Mouse (Mus musculus) inflammation-experienced regulatory T-cells, adult 6 months (primary cell): Measurements from ENCODE around the gene Scrn3. TPM values are rescaled to one million over a fixed set of nuclear protein-coding genes. Genes with fewer than 3 reads are reported as not detected.
A peak's percentile ranks its signal among the peaks of the same experiment; 100 is the strongest.

ENCODE experiments used
- ATAC-seq: one replicate; pipeline ENCODE4 v1.8.0; 2017
- polyA plus RNA-seq, 3 experiments: library from polyadenylated mRNA; unstranded; fragments of 100-300 nt; shearing (Covaris generic); gene quantifications; one replicate each; pipeline ENCODE4 v1.2.1; 2017

The Scrn3 gene
- 10 to 100 TPM in 2 of 3 experiments, 1 to 10 TPM in 1; 8.8 to 13.5 (median 12.5) TPM for polyA plus RNA-seq

DNA sequence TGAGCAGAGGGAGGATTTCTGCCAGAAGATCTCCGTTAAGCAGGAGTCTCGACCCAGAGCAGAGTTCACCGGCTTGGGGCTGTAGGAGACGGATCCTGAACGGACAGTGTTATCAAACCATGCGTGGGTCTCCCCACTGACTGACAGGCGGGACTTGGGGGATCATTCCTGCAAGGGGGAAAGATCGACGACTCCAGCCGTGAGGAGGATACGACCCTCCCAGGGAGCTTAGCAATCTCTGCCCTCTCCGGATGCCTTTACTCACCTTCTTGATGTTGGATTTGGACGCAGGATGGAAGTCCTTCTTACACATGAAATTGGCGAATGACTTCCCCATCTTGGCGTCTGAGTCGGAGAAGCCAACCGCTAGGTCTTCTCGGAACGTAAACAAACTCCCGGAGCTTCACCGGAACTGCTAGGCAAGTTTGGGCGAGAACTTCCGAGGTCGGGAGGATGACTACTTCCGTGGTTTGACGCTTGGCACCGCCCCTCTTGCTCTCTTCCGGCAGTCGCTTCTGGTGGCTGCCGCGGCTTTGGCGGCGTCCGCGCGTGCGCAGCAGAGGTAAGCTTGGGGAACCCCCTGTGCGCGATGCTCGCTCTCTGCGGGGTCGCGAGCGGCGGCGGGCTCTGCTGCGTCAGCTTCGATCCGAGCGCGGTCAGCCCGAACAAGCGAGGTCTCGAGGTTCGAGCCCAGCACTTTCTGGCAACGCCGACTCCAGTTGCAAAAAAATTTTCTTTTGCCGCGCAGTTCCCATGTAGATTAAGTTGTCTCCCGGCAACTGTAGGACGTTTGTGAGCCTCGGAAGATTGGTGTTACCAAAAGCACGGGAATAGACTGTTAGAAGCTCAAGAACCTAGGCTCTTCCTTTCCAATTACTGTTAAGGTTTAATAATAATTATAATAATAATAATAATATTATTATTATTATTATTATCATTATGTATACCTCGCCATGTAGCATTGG lies at the start of gene Scrn3, which contains the start of gene Cir1:
Scrn3 (plus strand) TSS at position 450 of the 965 bp plus-strand sequence.
Cir1 (minus strand) TSS at position 550 of the 965 bp plus-strand sequence.
- ATAC-seq = peak; percentile 97

DNA sequence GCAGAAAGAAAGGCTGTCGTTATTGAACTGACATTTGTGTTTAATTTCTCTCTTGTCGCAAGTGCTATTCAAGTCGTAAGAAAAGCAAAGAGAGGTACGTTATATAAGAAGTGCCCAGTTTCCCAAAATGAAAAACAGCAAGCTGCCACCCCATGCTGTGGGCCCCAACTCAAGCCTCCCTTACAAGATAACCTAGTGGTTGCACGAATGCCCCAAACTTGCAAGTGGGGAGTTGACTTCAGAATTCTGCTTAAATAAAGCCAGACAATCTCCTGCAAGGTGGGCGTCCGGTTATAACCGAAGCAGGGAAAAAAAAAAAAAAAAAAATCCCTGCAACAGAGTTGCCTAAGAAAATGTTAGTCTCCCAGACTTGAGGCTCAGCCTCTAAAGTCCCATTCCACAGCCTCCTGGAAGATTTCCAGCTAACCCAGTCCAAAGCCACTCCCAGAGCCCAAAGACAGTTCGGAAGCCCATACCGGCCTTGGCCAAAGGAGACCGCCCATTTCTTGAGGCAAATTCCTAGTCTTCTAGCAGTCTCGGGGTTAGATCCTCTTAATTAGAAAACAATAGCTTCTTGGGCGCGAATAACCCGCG lies 49.1 kb upstream of the Scrn3 start:
- no peak for ATAC-seq

GRCm38 (mm10) chr2:73263794-73264610 lies 48.4 kb upstream of the Scrn3 start:
- ATAC-seq = peak; percentile 38

- no peak for ATAC-seq
Observed at GRCm38 (mm10) chr2:73264611-73265195, 47.7 kb upstream of the Scrn3 start.

- ATAC-seq = no peak
Observed at GRCm38 (mm10) chr2:73266011-73266410, 46.4 kb upstream of the Scrn3 start.

DNA sequence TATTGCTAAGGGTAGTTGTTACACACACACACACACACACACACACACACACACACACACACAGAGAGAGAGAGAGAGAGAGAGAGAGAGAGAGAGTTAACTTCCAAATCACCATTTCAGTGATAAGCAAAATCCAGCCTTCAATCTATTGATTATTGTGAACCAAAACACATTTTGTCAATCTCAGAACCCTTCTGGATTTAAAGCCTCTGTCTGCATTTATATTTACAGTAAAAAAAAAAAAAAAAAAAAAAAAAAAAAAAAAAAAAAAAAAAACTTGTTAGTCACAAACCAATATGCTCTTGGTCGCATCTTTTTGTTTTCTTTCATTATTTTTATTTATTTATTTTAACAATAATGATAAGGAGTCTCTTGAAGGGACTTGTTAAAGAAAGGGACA lies 45.8 kb upstream of the Scrn3 start:
- ATAC-seq = no peak

- no peak for ATAC-seq
Observed at GRCm38 (mm10) chr2:73267231-73267630, 45.2 kb upstream of the Scrn3 start.

DNA sequence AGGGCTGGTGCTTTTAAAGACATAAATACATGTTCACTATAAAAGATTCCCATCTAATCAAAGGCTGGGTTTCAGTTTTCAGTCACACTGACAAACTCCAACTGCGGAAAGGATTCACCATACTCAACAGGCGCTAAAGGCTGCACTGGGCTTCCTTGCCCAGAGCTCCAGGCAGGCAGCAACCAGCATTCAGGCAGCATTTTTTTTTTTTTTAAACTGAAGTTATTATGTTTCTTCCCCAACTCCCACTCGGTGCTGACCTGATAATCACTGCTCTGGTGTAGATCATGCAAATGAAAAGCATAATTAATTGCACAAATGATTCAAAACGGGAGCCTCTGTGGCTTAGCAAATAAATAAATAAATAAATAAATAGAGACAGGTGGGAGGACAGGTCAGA lies 44.6 kb upstream of the Scrn3 start:
- no peak for ATAC-seq

DNA sequence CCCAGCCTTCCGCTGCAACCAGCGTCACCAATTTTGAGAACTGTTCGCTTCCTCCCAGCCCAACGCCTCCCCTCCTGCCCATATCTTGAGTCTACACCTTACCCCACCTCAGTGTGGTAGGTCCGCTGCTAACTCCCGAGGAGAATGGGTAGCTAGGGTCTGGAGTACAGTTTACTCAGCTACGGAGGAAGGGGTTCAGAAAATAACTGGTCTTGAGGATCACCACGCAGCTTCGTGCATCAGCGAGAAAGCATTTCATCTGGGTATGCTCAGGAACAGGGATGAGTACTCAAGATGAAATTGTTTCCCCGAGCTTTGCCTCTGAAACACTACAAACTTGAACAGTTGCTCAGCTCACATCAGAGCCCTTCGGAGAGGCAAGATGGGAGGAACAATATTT lies 44.1 kb upstream of the Scrn3 start:
- ATAC-seq = no peak

GRCm38 (mm10) chr2:73268836-73269395 lies 43.5 kb upstream of the Scrn3 start:
- no peak for ATAC-seq

GRCm38 (mm10) chr2:73269666-73270065 lies 42.7 kb upstream of the Scrn3 start:
- no peak for ATAC-seq

- ATAC-seq = peak; percentile 55
Observed at GRCm38 (mm10) chr2:73270071-73270592, 42.3 kb upstream of the Scrn3 start.

DNA sequence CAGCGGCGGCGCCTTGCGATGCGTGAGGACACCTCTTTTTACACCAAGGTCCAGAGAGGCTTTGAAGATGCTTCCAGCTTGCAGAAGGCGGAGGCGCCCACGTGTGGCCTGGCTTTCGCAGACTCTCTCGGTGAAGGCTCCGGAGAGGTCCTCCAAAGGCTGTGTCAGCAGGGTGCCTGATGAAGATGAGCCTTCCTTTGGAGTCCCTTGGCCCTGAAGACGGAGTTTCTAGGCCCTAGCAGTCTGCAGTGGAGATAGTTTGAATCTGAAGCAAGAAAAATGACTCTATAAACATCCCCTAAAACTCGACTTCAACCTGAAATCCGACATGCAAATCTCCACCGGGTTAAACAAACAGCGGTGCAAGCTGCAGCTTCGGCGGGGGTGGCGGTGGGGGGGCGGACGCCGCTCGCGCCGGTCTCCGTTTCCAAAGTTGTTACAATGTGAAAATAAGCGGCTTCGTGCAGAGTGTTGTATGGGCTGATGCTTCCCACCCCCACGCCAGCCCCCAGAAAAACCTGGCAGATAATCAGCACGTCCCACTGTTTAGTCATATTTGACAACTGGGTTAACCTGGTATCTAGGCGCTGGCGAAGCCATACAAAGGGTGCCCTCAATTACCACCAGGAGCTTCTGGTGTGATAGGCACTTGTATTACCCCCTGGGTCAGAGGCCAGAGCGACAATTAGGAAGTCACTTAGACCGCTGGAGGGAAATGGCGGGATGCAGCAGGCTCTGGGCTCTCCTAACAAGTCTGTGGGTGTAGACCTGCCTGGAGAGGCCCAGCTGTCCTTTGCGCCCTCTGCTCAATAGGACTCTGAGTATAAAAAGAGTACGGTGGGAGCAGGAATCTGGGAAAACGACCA lies 41.6 kb upstream of the Scrn3 start:
- peak; percentile 15 for ATAC-seq

DNA sequence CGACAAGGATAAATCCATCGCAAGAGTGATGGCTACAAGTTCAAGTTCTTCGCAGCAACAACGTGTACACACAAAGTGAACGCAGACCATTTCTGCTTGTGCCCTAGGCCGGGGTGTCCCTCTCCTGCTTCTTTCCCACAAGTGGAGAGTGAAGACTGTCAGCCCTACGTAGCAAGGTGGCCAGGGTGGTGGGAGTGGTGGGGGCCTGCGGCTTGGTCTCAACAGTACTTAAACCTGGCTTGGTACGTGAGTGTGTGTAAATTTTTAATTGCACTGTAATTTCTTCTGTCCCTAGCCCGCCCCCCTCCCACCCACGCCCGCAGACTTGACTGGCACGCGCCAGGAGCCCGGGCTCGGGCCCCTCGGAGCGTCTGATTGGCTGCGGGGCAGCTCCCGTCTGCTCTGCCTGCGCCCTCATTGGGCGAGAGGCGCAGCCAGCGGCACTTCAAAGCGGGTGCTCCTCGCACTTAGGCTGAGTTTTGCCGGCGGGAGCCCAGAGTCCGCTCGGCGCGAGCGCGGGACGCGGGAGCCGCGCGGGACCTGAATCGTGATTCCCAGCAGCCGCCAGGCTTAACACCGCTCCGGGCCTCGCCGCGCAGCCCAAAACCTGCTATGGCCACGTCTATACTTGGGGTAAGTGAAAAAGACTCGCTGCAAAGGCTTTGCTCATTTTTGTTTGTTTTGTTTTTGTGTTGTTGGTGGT lies 40.8 kb upstream of the Scrn3 start, which contains the start of gene Sp9:
Sp9 (plus strand) TSS at position 467 of the 703 bp plus-strand sequence.
- peak; percentile 16 for ATAC-seq

DNA sequence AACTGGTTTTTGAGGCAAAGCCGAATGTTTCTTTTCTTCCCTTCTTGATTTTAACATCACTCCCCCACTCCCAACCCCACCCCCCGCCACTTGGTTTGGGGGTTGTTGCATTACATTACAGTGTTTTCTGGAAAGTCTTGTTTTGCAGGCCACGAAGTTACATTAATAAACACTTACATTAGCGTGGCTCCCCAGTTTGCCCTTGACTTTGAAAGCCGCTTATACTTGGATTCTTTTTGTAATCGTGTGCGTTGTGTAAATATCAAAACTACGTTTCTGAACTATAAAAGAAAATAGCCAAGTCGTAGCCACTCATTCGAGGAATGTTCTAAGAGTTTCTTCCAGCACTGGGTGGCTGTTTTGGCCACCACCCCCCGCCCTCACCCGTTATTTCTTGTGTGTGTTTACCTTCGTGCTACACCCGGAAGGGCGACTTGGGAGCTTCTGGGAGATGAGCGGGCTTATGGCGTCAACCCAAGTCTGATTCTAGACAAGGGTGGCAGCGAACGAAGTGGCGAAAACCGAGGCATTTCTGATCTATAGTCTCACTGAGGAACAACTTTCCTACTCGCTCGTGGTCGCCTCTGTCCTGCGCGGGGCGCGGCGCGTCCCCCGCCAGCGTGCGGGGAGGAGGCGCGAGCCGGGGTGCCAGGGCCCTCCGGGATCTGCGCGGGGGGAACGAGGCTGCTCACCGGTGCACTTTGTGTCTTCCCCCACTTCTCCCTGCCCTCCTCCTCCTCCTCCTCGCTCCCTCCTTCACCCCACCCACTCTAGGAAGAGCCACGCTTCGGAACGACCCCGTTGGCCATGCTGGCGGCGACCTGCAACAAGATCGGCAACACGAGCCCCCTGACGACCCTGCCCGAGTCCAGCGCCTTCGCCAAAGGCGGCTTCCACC lies 39.8 kb upstream of the Scrn3 start:
- no peak for ATAC-seq

DNA sequence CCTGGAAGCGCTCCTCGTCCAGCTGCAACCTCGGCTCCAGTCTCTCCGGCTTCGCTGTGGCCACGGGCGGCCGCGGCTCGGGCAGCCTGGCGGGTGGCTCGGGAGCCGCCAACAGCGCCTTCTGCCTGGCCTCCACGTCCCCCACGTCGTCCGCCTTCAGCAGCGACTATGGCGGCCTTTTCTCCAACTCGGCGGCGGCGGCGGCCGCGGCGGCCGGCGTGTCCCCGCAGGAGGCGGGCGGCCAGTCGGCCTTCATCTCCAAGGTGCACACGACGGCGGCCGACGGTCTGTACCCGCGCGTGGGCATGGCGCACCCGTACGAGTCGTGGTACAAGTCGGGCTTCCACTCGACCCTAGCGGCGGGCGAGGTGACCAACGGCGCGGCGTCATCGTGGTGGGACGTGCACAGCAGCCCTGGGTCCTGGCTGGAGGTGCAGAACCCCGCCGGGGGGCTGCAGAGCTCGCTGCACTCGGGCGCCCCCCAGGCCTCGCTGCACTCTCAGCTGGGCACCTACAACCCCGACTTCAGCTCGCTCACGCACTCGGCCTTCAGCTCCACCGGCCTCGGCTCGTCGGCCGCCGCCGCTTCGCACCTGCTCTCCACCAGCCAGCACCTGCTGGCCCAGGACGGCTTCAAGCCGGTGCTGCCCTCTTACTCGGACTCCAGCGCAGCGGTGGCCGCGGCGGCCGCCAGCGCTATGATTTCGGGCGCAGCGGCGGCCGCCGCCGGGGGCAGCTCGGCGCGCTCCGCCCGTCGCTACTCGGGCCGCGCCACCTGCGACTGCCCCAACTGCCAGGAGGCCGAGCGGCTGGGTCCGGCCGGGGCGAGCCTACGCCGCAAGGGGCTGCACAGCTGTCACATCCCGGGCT lies 38.9 kb upstream of the Scrn3 start:
- no peak for ATAC-seq

DNA sequence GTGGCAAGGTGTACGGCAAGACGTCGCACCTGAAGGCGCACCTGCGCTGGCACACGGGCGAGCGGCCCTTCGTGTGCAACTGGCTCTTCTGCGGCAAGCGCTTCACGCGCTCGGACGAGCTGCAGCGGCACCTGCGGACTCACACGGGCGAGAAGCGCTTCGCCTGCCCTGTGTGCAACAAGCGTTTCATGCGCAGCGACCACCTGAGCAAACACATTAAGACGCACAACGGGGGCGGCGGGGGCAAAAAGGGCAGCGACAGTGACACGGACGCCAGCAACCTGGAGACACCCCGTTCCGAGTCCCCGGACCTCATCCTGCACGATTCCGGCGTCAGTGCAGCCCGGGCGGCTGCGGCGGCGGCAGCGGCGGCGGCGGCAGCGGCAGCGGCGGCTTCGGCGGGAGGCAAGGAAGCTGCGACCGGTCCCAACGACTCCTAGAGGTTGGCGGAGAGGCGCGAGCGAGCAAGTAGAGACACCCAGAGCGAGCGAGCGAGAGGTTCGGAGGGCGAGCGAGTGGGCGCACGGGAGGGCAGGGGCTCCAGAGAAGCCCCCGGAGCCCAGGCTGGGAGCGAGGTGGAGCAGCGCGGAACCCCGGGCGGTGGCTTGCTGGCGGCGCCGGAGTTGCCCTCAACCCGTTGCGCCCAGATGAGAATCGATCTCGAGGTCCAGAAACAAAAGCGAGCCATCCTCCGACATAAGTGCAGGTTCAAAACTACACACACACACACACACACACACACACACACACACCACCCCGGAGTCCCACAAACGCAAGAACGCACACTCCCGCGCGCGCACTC lies 38.1 kb upstream of the Scrn3 start:
- no peak for ATAC-seq
